Mouse (Mus musculus) CH12.LX (cell line): ENCODE measurements around the gene Prps1. TPM values are rescaled to one million over a fixed set of nuclear protein-coding genes. Genes with fewer than 3 reads are reported as not detected.
"Not testable (repeated sequence)": the region's sequence is repeated elsewhere in the genome, so short reads cannot be mapped to it uniquely, and the experiment has no call there.

Source experiments
- DNase-seq: peaks from one replicate; pipeline ENCODE4 v3.0.0-alpha.2; 2013; ENCODE audit errors: extremely low read depth
- H3K27ac ChIP-seq: 2 replicates; pipeline ENCODE4 v1.5.1; 2012; ENCODE audit warnings: low read depth, mild to moderate bottlenecking, control low read depth, moderate library complexity; ENCODE audit not compliant: insufficient read depth
- H3K27me3 ChIP-seq: replicated peaks from 2 replicates; pipeline ENCODE3; 2012; ENCODE audit warnings: inconsistent platforms
- H3K36me3 ChIP-seq, 2 experiments: replicated peaks in 1 of 2; 2 replicates each; pipeline versions ENCODE3 to v1.6.1; 2012; ENCODE audit warnings: inconsistent platforms in 1 of 2, low read length in 1 of 2, mild to moderate bottlenecking in 1 of 2, mixed read lengths in 1 of 2, moderate library complexity in 1 of 2; ENCODE audit not compliant: control insufficient read depth in 1 of 2, insufficient read depth in 1 of 2
- H3K4me1 ChIP-seq, 2 experiments: 2 replicates each; pipeline ENCODE4 v1.6.1; 2012; ENCODE audit warnings: inconsistent platforms in 1 of 2, moderate library complexity in 1 of 2; ENCODE audit not compliant: insufficient read depth in 2 of 2, control insufficient read depth in 1 of 2
- H3K4me2 ChIP-seq: 2 replicates; pipeline ENCODE4 v1.6.1; 2012; ENCODE audit warnings: low read depth, mild to moderate bottlenecking, control low read depth; ENCODE audit not compliant: poor library complexity, insufficient read depth, severe bottlenecking
- H3K4me3 ChIP-seq, 3 experiments: fragments of 150-350 bp in 1 of 3; sonication (generic) in 1 of 3; replicated peaks in 1 of 3; 2 replicates each; pipeline versions ENCODE3 to v1.5.1; 2011 to 2012; ENCODE audit warnings: low read depth in 2 of 3, low read length in 2 of 3, mild to moderate bottlenecking in 2 of 3, moderate library complexity in 2 of 3, control low read depth in 1 of 3, improper control_type of control experiment in 1 of 3, inconsistent platforms in 1 of 3, mixed read lengths in 1 of 3; ENCODE audit not compliant: poor library complexity in 1 of 3
- H3K79me2 ChIP-seq: replicated peaks from 2 replicates; pipeline ENCODE4 v1.6.1; 2012; ENCODE audit warnings: mild to moderate bottlenecking, moderate library complexity; ENCODE audit not compliant: control insufficient read depth, poor library complexity, insufficient read depth, severe bottlenecking; ENCODE audit errors: extremely low read depth
- H3K9ac ChIP-seq: 2 replicates; pipeline ENCODE4 v1.6.1; 2012; ENCODE audit warnings: low read depth, mild to moderate bottlenecking, control low read depth, moderate library complexity; ENCODE audit not compliant: insufficient read depth
- H3K9me3 ChIP-seq: replicated peaks from 2 replicates; pipeline ENCODE3; 2012; ENCODE audit warnings: low read length, inconsistent platforms, mixed read lengths
- BHLHE40 ChIP-seq: IDR thresholded peaks from 2 replicates; pipeline ENCODE4 v1.6.1; 2011; ENCODE audit warnings: mild to moderate bottlenecking, low read depth, low read length, improper control_type of control experiment
- CHD2 ChIP-seq: IDR thresholded peaks from 2 replicates; pipeline ENCODE4 v1.6.1; 2011; ENCODE audit warnings: low read length, improper control_type of control experiment
- ELF1 ChIP-seq: IDR thresholded peaks from 2 replicates; pipeline ENCODE4 v1.6.1; 2014; ENCODE audit warnings: low read depth, mild to moderate bottlenecking, inconsistent platforms, low read length, improper control_type of control experiment
- HCFC1 ChIP-seq: IDR thresholded peaks from 2 replicates; pipeline ENCODE4 v1.6.1; 2012; ENCODE audit warnings: low read depth, mild to moderate bottlenecking, inconsistent platforms, low read length, improper control_type of control experiment
- JUN ChIP-seq: IDR thresholded peaks from 2 replicates; pipeline ENCODE4 v1.6.1; 2011; ENCODE audit warnings: low read depth, mild to moderate bottlenecking, low read length, improper control_type of control experiment, moderate library complexity; ENCODE audit not compliant: insufficient read depth
- JUND ChIP-seq: conservative IDR thresholded peaks from 2 replicates; pipeline ENCODE4 v1.6.1; 2011; ENCODE audit warnings: low read depth, low read length, improper control_type of control experiment
- MAX ChIP-seq: IDR thresholded peaks from 2 replicates; pipeline ENCODE4 v1.6.1; 2011; ENCODE audit warnings: low read length, improper control_type of control experiment
- USF2 ChIP-seq: conservative IDR thresholded peaks from 2 replicates; pipeline ENCODE4 v1.6.1; 2011; ENCODE audit warnings: low read depth, low read length, improper control_type of control experiment
- ZKSCAN1 ChIP-seq: IDR thresholded peaks from 2 replicates; pipeline ENCODE4 v1.6.1; 2012; ENCODE audit warnings: low read depth, inconsistent platforms, low read length, improper control_type of control experiment, borderline replicate concordance
- ZNF384 ChIP-seq: IDR thresholded peaks from 2 replicates; pipeline ENCODE4 v1.6.1; 2012; ENCODE audit warnings: low read depth, low read length, improper control_type of control experiment, inconsistent platforms
- dilution Hi-C: fragments of 300-500 bp; cut with MboI; formaldehyde crosslinking; loops from 2 replicates; pipeline ENCODE4 v1.14.3; 2020; ENCODE audit warnings: low sequenced_read_pairs; ENCODE audit not compliant: extremely low pct_unique_long_range_greater_than_20kb, extremely low pct_ligation_motif_present
- in situ Hi-C: fragments of 300-500 bp; cut with MboI; formaldehyde crosslinking; loops from 3 replicates; pipeline ENCODE4 v1.14.3; 2019; ENCODE audit warnings: low sequenced_read_pairs, low pct_ligation_motif_present, low pct_unique_long_range_greater_than_20kb, mixed read lengths
- polyA plus RNA-seq: library from polyadenylated mRNA; unstranded; fragments of >175 nt; gene quantifications from 2 replicates; pipeline ENCODE4 v1.2.1, GENCODE M21; 2012; ENCODE audit warnings: low read depth; ENCODE audit not compliant: insufficient read length
- total RNA-seq, 2 experiments: library from RNA; depleted of rRNA; stranded (reverse); fragments of 300-350 nt in 1 of 2; fragments of >200 nt in 1 of 2; gene quantifications; 2 replicates each; pipeline ENCODE4 v1.2.3; 2012 to 2014

Prps1 gene
- total and polyA plus RNA-seq, 3 experiments, result 52.9 to 163 (median 128) TPM

DNA sequence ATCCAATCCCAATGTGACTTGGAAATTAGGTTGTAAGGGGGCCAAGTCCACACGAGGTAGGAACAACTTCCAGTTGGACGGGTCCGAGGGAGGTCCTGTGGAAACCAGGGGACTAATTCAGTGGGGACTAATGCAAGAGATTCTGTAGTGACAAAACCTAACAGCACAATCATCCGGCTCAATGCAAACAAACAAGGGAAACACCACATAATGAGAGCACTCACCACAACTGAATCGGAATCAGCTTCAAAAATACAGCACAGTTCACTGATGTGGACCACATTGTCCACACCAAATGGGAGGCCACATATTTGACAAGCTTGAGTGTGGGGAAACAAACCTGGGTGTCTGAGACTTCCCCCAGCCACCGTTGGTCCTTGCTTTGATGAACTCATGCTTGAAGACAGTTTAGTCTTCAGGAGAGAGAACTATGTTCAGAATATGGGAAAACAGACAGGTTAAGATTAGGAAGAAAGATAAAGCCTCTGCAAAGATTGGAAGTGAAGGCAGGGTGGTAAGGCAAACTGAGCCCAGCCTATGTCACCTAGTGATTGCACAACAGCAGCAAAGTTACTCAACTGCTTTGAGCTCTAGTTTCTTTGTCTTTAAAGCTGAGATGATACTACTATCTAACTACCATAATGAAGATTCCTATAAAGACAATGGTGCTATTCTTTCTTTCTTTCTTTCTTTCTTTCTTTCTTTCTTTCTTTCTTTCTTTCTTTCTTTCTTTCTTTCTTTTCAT, 50.2 kb downstream of the Prps1 start:
- H3K9ac ChIP-seq, result no peak overlapping the region
- no peaks in the 10 kb centered on the region for H3K79me2 ChIP-seq
- DNase-seq, result no peak
- dilution Hi-C loops, result no loop called here
- no peaks in the 10 kb centered on the region for H3K27me3 ChIP-seq
- TF ChIP-seq USF2 (no peak), CHD2 (no peak), JUND (no peak), MAX (no peak), HCFC1 (no peak), JUN (no peak)
- in situ Hi-C loops, result no loop called here
- no peak overlapping the region for H3K4me3 ChIP-seq
- peak overlapping the region; percentile 50 for H3K27ac ChIP-seq
- peaks cover 22 to 46% of the 10 kb centered on the region in 2 experiments for H3K4me1 ChIP-seq
- H3K36me3 ChIP-seq, result no peaks in the 10 kb centered on the region
- peak overlapping the region; percentile 48 for H3K4me2 ChIP-seq
- H3K9me3 ChIP-seq, result no peaks in the 10 kb centered on the region

DNA sequence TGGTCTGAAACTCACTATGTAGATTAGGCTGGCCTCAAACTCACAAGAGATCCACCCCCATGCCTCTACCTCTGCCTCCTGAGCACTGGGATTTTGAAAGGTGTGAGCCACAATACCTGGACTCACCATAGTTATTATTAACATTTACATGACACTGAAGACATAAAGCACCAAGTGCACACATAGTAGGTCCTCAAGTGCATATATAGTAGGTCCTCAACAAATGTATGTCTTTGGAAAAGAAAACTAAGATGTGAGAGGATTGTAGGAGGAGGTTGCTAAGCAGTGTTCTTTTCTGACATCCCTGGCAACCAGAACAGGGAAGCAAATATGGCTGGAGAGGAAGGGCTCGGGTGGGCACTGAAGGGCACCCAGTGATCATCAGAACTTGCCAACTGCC, 51.0 kb downstream of the Prps1 start:
- H3K9ac ChIP-seq, result no peak overlapping the region
- H3K9me3 ChIP-seq, result no peaks in the 10 kb centered on the region
- no peaks in the 10 kb centered on the region for H3K27me3 ChIP-seq
- DNase-seq, result no peak
- peak; percentile 65 for TF ChIP-seq ZKSCAN1
- TF ChIP-seq ELF1, result no peak
- TF ChIP-seq ZNF384, result no peak
- in situ Hi-C loops, result no loop called here
- no peak overlapping the region for H3K4me2 ChIP-seq
- peaks cover 22 to 45% of the 10 kb centered on the region in 2 experiments for H3K4me1 ChIP-seq
- no peaks in the 10 kb centered on the region for H3K36me3 ChIP-seq
- no peak overlapping the region for H3K27ac ChIP-seq
- no peak overlapping the region for H3K4me3 ChIP-seq
- dilution Hi-C loops, result no loop called here
- no peaks in the 10 kb centered on the region for H3K79me2 ChIP-seq

DNA sequence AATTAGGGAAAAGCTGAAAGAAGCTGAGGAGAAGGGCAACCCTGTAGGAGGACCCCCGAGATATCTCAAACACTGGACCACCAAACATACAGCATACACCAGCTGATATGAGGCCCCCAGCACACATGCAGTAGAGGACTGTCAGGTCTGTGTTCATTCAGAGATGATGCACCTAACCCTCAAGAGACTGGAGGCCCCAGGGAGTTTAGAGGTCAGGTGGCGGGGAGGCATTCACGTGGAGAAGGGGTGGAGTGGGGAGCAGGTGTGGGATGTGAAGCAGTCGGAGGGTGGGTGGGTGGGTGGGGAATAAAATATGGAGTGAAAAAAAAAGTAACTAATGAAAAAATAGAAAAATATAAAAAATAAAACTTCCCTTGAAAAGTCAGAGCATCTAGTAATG, 52.4 kb downstream of the Prps1 start:
- in situ Hi-C loops, DNase-seq, dilution Hi-C loops, H3K79me2 ChIP-seq, H3K27me3 ChIP-seq, H3K4me3 ChIP-seq, H3K27ac ChIP-seq, H3K9me3 ChIP-seq, H3K9ac ChIP-seq, H3K4me2 ChIP-seq, H3K36me3 ChIP-seq: not testable (repeated sequence)
- H3K4me1 ChIP-seq, result peaks cover 22 to 45% of the 10 kb centered on the region in 2 experiments
- TF ChIP-seq BHLHE40, result peak; percentile 25; the same call in 1 of the 2 replicates
